Mouse (Mus musculus) skeletal muscle tissue, adult 2 months (tissue): ENCODE measurements around the gene Tmem81.
A peak's percentile ranks its signal among the peaks of the same experiment; 100 is the strongest.

Experiments used
- DNase-seq: peaks from one replicate; pipeline ENCODE4 v3.0.0-alpha.2; 2012; ENCODE audit warnings: low read depth, low spot score

Gene Tmem81

DNA sequence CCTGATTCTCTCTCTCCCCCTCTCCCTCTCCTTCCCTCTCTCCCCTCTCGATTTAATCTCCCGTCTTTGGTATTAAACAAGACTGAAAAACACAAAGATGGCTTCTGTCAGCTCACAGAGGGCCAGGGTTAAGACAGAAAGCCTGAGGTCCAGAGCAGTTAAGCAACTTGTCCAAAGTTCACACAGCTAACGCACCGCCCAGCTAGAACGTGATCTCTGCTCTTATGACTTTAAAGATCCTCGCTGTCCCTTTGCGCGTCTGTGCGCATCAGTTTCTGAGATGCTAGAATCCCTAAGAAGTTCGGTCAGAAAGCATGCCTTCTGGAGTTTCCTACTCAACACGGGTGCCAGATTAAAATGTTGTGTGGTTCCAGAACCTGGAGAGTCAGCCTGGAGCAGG lies 13.7 kb downstream of the Tmem81 start:
- DNase-seq, result no peak

DNA sequence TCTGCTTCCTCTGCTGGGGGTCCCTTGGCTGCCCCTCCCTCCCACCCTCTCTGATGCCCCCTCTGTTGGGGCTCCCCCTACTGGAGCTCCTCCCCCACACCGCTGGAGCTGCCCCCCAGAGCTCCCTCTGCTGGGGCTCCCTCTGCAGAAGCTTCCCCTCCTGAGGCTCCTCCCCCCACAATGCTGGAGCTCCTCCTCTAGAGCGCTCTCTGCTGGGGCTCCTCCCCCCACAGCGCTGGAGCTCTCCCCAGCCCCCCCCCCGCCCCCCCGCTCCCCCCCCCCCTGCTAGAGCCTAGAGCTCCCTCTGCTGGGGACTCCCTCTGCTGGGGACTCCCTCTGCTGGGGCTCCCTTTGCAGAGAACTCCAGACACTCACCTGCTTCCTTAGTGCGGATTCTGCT lies 14.7 kb downstream of the Tmem81 start:
- peak; percentile 73 for DNase-seq

DNA sequence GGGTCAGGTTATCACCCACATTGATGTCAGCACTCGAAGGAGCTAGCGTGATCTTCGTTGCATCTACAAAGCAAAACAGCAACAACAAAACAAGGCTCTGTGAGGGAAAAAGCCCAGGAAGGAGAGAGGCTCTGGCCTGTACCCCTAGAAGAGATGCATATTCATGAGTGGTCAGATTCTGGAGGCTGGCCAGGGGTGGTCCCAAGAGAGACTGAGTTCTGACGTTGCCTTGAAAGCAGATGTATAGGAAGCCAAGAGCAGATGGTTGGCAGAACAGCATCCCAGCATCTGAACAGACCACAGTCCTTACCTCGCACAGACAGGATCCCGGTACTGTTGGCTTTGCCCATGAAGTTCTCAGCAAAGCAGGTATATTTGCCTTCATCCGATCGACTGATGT lies 17.0 kb downstream of the Tmem81 start:
- no peak for DNase-seq

- no peak for DNase-seq
Observed at GRCm38 (mm10) chr1:132523920-132524319, 17.9 kb downstream of the Tmem81 start.

DNA sequence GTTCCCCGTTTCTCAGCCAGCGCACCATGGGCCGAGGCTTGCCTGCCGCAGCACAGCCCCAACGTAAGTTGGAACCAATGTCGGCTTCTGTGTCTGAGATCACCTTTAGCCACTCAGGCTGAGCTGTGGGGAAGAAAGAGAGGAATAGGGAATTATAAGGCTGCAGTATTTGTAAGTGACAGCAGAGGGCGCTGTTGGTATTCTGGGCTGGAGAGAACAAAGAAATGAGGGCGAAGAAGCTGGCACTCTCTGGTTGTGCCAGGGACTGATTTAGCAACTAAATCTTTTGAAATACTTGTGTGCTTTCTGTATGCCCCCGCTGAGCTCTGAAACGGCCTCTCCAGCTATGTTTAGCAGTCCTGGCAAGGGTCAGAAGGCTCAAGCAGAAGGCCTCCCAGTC lies 19.8 kb downstream of the Tmem81 start:
- peak; percentile 40 for DNase-seq

- DNase-seq, result no peak
Observed at GRCm38 (mm10) chr1:132528071-132528470, 22.0 kb downstream of the Tmem81 start.

GRCm38 (mm10) chr1:132528647-132529334 lies 22.8 kb downstream of the Tmem81 start:
- DNase-seq, result peak; percentile 13

DNA sequence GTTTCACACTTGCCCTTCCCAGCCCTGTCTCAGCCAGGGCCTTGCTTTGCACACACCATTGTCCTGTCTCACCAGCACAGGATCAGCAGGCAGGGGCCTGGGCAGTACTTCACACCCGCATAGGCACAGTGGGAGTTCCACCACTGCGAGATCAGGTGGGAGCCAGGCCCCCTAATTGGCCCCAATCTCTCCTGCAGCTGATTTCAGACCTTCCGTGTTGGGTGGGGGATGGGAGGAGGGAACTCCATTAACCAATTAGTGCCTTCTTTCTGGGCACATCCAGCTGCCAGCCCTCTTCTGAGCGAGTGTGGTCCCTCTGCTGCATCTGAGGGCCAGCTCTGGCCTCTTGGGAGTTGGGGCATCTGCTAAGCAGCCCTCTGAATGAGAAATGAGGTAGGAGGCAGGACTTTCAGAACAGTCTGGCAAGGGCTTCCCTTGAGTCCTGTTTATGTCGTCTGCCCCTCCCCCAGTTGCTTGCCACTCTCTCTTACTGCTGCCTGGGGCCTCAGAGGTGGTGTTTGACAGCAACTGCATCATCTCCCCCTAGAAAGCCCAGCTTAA lies 24.7 kb downstream of the Tmem81 start:
- DNase-seq, result no peak

DNA sequence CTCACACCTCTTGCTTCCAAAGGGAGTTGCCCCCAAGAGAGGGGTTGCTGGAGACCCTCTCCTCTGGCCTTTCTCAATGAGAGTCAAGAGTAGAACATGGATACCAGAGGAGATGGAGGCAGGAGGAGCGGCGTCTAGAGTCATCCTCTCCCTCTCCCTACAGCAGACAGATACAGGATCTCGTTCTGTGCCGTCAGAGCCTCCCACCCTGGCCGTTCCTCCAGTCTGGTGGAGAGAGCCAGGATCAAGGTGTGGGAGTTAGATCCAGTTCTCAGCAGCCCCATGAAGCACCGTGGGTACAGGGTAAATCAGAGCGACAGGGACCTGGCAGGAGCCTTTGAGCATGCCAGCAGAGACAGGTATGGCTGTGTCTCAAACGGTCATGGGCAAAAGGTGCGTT lies 26.5 kb downstream of the Tmem81 start:
- DNase-seq, result no peak

GRCm38 (mm10) chr1:132533840-132534239 lies 27.8 kb downstream of the Tmem81 start:
- DNase-seq, result no peak

DNA sequence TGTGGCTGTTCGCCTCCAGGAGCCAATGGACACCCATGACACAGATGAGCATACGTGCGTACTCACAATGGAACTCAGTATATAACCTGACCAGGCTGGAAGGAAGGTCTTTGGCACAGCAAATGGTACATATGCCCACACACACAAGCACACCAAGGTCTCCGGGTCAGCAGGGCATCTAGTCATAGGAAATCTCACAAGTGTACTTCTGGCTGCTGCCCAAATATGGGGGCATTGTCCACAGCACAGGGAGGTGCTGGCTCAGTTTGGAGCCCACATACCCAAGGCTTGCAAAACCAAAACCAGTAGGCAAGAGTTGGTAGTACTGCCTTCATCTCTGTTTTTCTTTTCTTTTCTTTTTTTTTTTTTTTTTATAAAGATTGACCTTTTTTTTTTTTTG lies 29.5 kb downstream of the Tmem81 start:
- DNase-seq, result no peak

DNA sequence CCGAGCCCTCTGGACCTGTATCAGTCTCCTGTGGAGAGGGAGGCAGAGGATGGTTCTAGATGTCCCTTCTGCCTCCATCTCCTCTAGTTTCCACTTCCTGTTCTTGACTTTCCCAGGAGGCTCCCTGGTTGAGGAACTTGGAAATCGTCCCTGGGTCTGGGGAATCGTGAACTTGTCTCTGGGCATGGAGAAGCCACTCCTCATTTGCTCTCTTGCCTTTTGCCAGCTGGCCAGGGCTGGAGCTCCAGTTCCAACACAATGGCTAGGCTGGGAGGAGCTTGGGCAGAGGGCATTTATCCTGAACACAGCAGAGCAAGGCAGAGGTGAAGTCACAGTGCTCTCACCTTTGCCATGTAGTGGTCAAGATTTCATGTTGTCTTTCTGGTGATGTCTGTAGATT lies 30.4 kb downstream of the Tmem81 start:
- DNase-seq, result no peak

DNA sequence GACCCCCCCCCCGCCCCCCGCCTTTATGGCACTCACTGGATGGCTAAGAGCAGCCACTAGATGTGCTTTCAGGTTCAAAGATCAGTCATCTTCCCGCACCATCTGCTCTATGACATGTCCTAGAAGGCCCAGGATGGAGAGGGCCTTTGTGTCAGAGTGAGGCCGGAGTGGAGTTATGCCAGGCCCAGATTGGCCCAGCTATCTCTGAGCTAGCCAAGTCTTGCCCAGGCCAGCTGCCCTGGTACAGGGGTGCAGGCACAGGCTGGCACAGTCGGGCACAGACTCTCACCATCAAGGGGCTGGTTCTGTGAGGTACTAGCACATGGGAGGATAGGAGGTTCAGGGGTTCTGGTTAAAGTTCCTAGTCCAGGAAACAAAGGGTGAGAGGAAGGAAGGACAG lies 31.7 kb downstream of the Tmem81 start:
- no peak for DNase-seq

DNA sequence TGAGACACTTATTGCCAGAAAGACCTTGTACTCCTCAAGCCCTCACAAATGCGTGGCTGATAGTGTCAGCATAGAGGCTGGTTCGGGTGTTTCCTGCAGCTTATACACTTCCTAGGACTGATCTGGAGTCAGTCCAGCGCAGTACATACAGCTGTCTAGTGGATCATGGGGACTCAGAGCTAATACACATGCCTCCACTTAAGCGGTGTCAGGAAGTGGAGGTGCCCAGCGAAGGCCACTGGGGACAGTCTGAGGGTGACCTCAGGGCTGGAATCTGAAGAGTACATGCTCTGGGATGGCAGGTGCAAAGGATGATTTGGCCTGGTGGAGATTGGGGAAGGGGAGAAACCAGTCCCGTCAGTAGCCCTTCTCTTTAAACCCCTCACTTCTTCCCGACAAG lies 34.7 kb downstream of the Tmem81 start:
- no peak for DNase-seq

- no peak for DNase-seq
Observed at GRCm38 (mm10) chr1:132541171-132541823, 35.3 kb downstream of the Tmem81 start.

GRCm38 (mm10) chr1:132541824-132542599 lies 36.0 kb downstream of the Tmem81 start:
- no peak for DNase-seq

DNA sequence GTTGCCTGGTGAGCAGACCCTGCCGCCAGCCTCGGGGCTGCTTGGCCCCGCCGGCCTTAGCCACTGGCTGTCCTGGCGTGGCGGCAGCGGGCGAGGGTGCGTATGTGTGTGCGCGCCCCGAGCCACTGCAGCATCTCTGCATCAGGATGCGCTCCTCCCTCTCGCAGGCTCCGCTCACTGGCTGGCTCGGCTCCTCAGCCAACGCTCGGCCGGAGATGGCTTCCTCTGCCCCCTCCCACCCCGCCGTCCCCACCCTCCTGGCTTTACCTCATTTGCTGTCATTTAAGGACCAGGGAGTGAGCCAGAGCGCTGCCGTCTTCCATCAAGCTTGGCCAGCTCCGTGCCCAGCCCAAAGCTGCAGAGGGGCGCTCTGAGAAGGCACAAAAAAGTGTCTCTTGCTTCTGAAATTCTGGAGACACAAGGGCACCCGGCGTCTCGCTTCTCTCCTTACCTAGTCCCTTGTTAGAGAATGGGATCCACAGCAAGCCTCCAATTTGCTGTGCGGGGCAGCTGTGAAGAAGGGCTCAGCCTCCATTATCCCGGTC lies 36.8 kb downstream of the Tmem81 start, which contains the start of gene Cntn2:
TSS of gene Cntn2 (minus strand) at position 495 of the 545 bp plus-strand sequence.
- no peak for DNase-seq

GRCm38 (mm10) chr1:132543789-132544188 lies 37.8 kb downstream of the Tmem81 start:
- DNase-seq, result no peak

- DNase-seq, result peak; percentile 86
Observed at GRCm38 (mm10) chr1:132557901-132558631, 52.0 kb downstream of the Tmem81 start.
